Mouse (Mus musculus): ENCODE results near the gene Dleu7. TPM values are rescaled to one million over a fixed set of nuclear protein-coding genes. Genes with fewer than 3 reads are reported as not detected.

Gene Dleu7
- polyA plus RNA-seq, 1 experiment from 2014 or later, result 0.96 TPM

DNA sequence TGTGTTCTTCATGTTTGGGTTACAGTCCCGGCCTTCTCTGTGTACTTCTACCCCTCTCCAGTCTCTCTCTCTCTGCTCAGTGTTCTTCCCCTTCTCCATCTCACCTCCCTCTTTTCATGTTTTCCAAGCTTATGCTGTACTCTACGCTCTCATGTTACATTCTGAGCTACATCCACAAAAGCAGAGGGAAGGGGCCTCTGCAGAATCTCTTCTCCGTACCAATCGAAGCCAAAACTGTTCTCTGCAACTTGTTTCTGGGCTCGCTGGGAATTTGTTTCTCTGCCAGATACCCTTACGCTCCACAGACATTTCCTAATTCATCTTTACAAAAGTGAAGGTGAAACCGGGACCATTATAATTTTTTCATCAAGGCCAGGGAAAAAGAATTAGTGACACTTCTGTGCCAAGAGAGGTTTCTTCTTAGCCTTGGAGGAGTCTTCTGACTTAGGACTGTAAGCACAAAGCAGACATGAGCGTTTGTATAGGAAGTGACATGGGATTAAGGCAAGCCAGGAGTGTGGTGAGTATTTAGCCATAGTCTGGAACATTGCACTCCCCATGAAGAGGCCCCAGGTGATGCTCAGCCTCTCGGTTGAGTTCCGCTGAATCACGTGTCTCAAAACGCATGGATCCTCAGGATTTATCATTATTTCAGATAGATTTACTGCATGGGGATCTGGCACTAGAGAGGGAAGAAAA is 22.0 kb downstream of the Dleu7 start:
- Histone ChIP-seq H3K4me3 (no peak overlapping the region), H3K27ac (no peak overlapping the region), H3K4me1 (no peaks in the 10 kb centered on the region), H3K9ac (no peak overlapping the region), H3K9me3 (no peaks in the 10 kb centered on the region), H3K4me2 (no peak overlapping the region), H3K27me3 (no peaks in the 10 kb centered on the region), H3K36me3 (no peaks in the 10 kb centered on the region)
- no peak for ATAC-seq (ENCODE audit: borderline replicate concordance, extremely low read depth, low FRiP score, low TSS enrichment)
- WGBS, result 77% methylated on average over 12 of the region's 12 CpGs

DNA sequence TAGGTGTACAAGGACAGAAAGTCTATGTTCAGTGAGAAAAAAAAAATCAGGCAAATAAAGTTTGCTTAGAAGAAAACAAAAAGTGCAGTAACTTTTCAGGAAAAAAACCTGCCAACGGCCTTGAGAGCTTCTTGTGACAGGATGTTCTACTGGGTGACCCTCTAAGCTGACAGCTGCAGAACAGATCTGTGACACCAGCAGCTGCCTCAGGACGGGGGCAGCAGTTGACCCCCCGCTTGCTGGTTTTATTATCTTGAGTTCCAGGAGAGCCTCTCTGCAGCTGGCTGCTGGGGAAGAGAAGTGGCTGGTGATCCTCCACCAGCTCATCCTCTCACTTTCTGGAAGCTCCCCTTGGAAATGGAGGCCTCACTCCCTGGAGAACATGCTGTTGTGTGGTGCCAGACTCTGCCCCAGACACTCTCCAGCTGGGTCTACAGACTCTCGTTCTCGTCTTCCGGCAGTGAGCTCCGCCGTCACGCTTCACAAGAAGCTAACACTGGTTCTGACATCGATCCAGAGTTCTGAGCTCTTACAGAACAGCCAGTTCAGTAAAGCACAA is 33.8 kb downstream of the Dleu7 start:
- H3K27me3 ChIP-seq, result no peaks in the 10 kb centered on the region
- H3K27ac ChIP-seq, result peak overlapping the region; percentile 50
- H3K4me2 ChIP-seq, result no peak overlapping the region; the same call in 1 of the 2 replicates
- ATAC-seq (ENCODE audit: borderline replicate concordance, extremely low read depth, low FRiP score, low TSS enrichment), result peak; percentile 79
- H3K9me3 ChIP-seq, result no peaks in the 10 kb centered on the region
- H3K9ac ChIP-seq, result no peak overlapping the region
- H3K4me3 ChIP-seq, result no peak overlapping the region
- H3K36me3 ChIP-seq, result no peaks in the 10 kb centered on the region
- H3K4me1 ChIP-seq, result peaks cover 13% of the 10 kb centered on the region
- 35% methylated on average over 10 of the region's 10 CpGs for WGBS

DNA sequence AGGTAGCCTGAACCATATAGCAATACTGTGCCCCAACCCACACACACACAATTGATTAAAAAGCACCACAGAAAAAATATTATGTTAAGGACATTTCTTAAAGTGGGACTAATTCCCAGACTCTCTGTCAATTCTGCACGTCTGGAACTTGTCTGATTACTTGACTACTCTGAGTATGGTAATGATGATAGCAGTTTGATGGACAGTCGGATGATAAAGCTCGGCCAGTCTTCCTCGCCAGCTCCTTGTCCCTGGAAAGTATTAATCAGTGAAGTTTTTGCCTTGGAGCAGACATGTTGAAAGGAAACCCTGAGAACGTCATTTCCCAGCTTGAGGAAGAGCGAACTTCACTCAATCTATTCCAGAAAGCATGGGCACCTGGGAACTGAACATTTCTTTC is 34.7 kb downstream of the Dleu7 start:
- H3K4me1 ChIP-seq, result peaks cover 13% of the 10 kb centered on the region
- no peaks in the 10 kb centered on the region for H3K36me3 ChIP-seq
- no peak for ATAC-seq (ENCODE audit: borderline replicate concordance, extremely low read depth, low FRiP score, low TSS enrichment)
- 64% methylated on average over 6 of the region's 6 CpGs for WGBS
- H3K27me3 ChIP-seq, result no peaks in the 10 kb centered on the region
- no peak overlapping the region for H3K4me2 ChIP-seq
- H3K9me3 ChIP-seq, result no peaks in the 10 kb centered on the region
- H3K27ac ChIP-seq, result no peak overlapping the region
- no peak overlapping the region for H3K4me3 ChIP-seq
- no peak overlapping the region for H3K9ac ChIP-seq

DNA sequence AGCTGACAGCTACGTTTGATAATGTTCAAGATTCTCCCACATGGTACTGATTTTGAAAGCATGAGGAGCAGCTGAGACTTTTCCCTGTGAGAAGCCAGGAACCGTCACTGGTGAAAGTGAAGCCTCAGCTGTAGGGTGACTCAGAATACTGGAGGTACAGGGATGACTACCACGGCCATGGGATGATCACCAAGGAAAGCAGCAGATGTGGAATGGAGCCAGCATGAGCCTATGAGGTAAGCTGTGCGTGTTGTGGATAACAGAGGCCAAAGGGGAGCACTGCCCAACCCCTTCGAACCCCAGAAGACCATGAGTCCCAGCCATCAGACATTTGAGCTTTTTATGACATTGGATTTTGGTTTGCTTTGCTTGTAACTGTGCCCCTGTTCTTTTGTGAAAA is 36.8 kb downstream of the Dleu7 start:
- H3K9me3 ChIP-seq, result no peaks in the 10 kb centered on the region
- 77% methylated on average over 5 of the region's 5 CpGs for WGBS
- no peak overlapping the region for H3K4me3 ChIP-seq
- H3K27ac ChIP-seq, result no peak overlapping the region
- peaks cover 13% of the 10 kb centered on the region for H3K4me1 ChIP-seq
- H3K27me3 ChIP-seq, result no peaks in the 10 kb centered on the region
- no peak overlapping the region for H3K4me2 ChIP-seq
- no peak overlapping the region for H3K9ac ChIP-seq
- H3K36me3 ChIP-seq, result no peaks in the 10 kb centered on the region
- no peak for ATAC-seq (ENCODE audit: borderline replicate concordance, extremely low read depth, low FRiP score, low TSS enrichment)

DNA sequence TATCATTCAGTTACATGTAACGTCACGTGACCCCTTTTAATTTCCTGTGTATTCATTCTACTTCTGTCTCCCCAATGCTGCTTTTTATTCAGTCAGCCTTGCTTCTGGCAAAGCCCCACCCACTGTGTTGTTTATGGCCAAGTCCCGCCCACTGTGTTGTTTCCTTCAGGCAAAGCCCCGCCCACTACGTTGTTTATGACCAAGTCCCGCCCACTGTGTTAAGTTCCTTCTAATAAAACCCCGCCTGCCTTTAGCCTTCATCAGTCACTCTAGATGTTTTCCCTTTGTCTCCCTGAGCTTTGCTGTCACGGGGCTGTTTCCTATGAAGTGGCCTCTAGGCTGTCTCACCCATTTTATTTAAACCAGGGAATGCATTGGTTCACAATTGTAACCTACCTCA is 38.5 kb downstream of the Dleu7 start:
- no peaks in the 10 kb centered on the region for H3K36me3 ChIP-seq
- no peaks in the 10 kb centered on the region for H3K9me3 ChIP-seq
- H3K27me3 ChIP-seq, result no peaks in the 10 kb centered on the region
- peaks cover 13% of the 10 kb centered on the region for H3K4me1 ChIP-seq
- WGBS, result 59% methylated on average over 8 of the region's 8 CpGs
- H3K9ac ChIP-seq, result no peak overlapping the region
- no peak overlapping the region for H3K27ac ChIP-seq
- ATAC-seq (ENCODE audit: borderline replicate concordance, extremely low read depth, low FRiP score, low TSS enrichment), result no peak
- no peak overlapping the region for H3K4me2 ChIP-seq
- H3K4me3 ChIP-seq, result no peak overlapping the region

DNA sequence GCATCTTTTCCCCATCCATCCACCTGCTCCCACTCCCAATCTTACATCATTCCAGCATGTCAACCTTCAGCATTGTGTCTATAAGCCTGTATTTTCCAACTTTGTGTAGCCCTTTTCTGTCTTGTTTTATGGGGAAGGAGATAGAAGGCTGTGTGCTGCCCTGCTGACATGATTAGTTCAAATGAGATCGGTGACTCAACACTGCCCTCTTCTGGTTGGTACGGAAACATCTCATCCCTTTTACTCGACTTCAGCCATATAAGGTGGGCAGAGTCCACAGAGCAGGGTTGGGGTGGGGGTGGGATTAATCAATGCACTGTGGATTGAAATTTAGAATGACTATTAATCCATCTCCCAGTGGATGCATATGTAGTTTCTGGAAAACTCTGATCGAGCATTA is 40.8 kb downstream of the Dleu7 start:
- H3K4me1 ChIP-seq, result 0 out of 2 replicates have a peak, but pooled peaks cover 3% of the 10 kb centered on the region

DNA sequence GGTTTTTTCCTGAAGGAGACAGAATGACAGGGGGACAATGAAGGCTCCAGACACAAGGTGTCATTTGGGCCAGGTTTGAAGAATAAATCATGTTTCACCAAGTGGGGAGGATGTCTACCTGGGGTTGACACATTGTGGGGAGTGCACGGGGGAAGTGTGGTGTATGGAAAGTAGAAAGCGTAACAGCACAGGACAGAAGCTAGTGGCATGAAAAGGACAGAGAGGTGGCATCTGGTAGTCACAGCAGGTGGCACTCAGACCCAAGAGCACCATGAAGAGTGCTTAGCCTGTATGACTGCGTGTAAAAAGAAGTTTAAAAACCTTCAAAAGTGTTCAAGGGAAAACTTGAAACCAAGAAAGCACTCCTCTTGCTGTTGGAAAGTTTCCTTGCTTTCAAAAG is 42.8 kb downstream of the Dleu7 start:
- Histone ChIP-seq H3K4me2 (no peak overlapping the region), H3K27ac (no peak overlapping the region), H3K27me3 (no peaks in the 10 kb centered on the region), H3K36me3 (no peaks in the 10 kb centered on the region), H3K9ac (no peak overlapping the region), H3K9me3 (no peaks in the 10 kb centered on the region), H3K4me1 (0 out of 2 replicates have a peak, but pooled peaks cover 4% of the 10 kb centered on the region), H3K4me3 (no peak overlapping the region)
- no peak for ATAC-seq (ENCODE audit: borderline replicate concordance, extremely low read depth, low FRiP score, low TSS enrichment)
- WGBS, result 74% methylated on average over 3 of the region's 3 CpGs

More for the DNA sequence above, 40.8 kb downstream of the Dleu7 start:
- no peak overlapping the region for H3K27ac ChIP-seq
- no peaks in the 10 kb centered on the region for H3K36me3 ChIP-seq
- H3K27me3 ChIP-seq, result no peaks in the 10 kb centered on the region
- ATAC-seq (ENCODE audit: borderline replicate concordance, extremely low read depth, low FRiP score, low TSS enrichment), result peak; percentile 21; the same call in 1 of the 2 replicates
- H3K9me3 ChIP-seq, result no peaks in the 10 kb centered on the region
- H3K4me3 ChIP-seq, result no peak overlapping the region
- WGBS, result 7% methylated on average over 4 of the region's 4 CpGs
- no peak overlapping the region for H3K4me2 ChIP-seq
- no peak overlapping the region for H3K9ac ChIP-seq

DNA sequence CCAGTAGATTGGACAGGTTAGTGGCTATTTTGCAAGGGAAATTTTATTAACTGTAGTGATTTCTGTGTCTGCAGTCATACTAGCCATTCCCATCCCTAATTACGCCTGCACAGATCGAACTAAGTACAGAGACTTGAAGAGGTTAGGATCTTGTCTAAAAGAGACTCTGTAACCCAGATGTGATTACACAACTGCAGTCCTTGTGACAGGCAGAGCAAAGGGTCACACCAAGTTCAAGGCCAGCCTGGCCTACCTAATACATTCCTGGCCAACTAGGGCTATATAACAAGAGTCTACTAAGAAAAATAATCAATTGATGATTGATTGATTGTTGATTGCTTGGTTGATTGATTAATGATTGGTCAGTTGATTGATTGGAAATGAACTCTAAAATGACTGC is 43.6 kb downstream of the Dleu7 start:
- ATAC-seq (ENCODE audit: borderline replicate concordance, extremely low read depth, low FRiP score, low TSS enrichment), result no peak
- H3K9me3 ChIP-seq, result no peaks in the 10 kb centered on the region
- no peak overlapping the region for H3K4me3 ChIP-seq
- no peaks in the 10 kb centered on the region for H3K36me3 ChIP-seq
- 82% methylated on average over 2 of the region's 2 CpGs for WGBS
- peaks cover 7% of the 10 kb centered on the region; the same call in 1 of the 2 replicates for H3K4me1 ChIP-seq
- no peak overlapping the region for H3K27ac ChIP-seq
- H3K4me2 ChIP-seq, result no peak overlapping the region
- no peaks in the 10 kb centered on the region for H3K27me3 ChIP-seq
- H3K9ac ChIP-seq, result no peak overlapping the region

DNA sequence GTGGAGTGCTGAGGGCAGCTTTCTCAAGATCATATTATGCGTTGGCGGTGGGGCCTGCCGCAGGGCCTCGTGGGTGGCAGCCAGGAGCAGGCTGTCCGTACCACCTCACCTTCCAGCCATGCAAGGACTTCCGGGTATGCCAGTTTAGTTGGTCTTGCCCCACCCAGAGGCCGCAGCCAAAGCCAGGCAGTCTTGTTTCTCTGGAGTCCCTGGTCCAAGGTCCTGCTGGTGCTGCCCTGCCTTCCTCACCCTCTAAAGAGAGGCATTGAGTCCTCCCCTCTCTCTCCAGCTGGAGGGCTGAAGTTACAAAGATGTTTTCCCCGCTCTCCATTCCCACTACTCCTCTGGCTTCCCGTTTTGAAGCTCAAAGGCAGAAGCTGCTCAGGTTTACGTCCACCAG is 44.1 kb downstream of the Dleu7 start:
- Histone ChIP-seq H3K36me3 (no peaks in the 10 kb centered on the region), H3K27me3 (no peaks in the 10 kb centered on the region)
- 78% methylated on average over 10 of the region's 10 CpGs for WGBS

DNA sequence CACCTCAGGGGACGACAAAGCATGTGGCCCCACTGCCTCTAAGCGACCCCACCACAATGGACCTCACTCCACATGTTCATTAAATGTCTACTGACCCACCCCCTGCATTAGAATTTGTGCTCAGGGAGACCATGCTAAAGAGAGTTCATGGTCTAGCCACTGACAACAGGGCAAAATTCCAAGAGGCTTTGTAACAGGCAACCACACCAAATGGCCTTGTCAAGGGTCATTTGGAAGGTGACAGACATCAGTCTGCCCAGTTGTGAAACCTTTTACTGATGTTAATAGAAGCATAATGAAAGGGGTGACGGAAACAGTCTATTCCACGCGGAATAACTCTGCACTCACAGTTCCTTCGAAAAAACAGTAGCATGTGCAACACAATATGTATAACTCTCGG is 44.5 kb downstream of the Dleu7 start:
- Histone ChIP-seq H3K4me2 (no peak overlapping the region), H3K36me3 (no peaks in the 10 kb centered on the region), H3K9me3 (no peaks in the 10 kb centered on the region), H3K4me3 (no peak overlapping the region), H3K27me3 (no peaks in the 10 kb centered on the region), H3K27ac (no peak overlapping the region), H3K9ac (no peak overlapping the region), H3K4me1 (peaks cover 7% of the 10 kb centered on the region; the same call in 1 of the 2 replicates)
- ATAC-seq (ENCODE audit: borderline replicate concordance, extremely low read depth, low FRiP score, low TSS enrichment), result no peak
- WGBS, result 84% methylated on average over 7 of the region's 7 CpGs

More for the DNA sequence above, 44.1 kb downstream of the Dleu7 start:
- ATAC-seq (ENCODE audit: borderline replicate concordance, extremely low read depth, low FRiP score, low TSS enrichment), result no peak
- no peak overlapping the region for H3K4me3 ChIP-seq
- no peak overlapping the region for H3K4me2 ChIP-seq
- no peak overlapping the region for H3K27ac ChIP-seq
- peaks cover 7% of the 10 kb centered on the region; the same call in 1 of the 2 replicates for H3K4me1 ChIP-seq
- no peaks in the 10 kb centered on the region for H3K9me3 ChIP-seq
- H3K9ac ChIP-seq, result no peak overlapping the region

DNA sequence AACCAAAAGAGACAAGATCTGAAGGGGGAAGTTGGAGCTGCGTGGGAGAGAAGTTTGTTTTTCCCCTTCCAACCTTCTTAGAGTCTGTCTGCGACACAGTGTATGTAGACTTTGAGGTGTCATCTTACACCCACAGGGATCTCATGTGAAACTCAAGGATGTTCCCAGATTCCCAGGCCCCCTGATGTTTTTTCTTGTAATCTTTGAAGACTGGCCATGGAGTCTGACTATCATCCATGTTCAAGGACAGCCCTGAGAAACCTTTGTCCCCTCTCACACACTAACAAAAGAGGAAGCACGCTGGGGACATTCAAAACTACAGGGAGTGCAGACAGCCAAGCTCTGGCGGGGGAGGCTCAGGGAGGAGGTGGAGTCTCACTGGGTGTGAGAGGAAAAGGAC is 47.3 kb downstream of the Dleu7 start:
- Histone ChIP-seq H3K9ac (no peak overlapping the region), H3K4me1 (peaks cover 7% of the 10 kb centered on the region; the same call in 1 of the 2 replicates), H3K4me3 (no peak overlapping the region), H3K4me2 (no peak overlapping the region), H3K27me3 (no peaks in the 10 kb centered on the region), H3K36me3 (no peaks in the 10 kb centered on the region), H3K9me3 (no peaks in the 10 kb centered on the region), H3K27ac (no peak overlapping the region)
- 20% methylated on average over 4 of the region's 4 CpGs for WGBS
- ATAC-seq (ENCODE audit: borderline replicate concordance, extremely low read depth, low FRiP score, low TSS enrichment), result no peak; the same call in 1 of the 2 replicates

DNA sequence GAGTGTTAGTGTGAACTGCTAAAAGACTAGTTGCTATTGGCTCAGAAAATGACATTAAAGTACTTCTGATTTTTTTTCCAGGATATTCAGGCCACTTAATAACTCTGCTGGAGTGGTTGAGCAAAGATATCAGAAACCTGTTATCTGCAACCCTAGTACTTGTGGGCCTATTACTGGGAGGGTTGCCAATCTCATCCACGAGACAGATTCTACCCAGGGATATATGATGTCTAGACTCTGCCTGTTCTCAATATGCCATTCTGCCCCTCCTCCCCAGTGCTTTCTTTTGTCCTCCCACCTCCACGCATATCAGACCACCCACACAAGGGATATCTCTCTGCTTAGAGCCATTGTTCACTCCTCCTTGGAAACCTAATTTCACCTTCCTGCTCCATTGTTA is 49.3 kb downstream of the Dleu7 start:
- WGBS, result 41% methylated on average over 2 of the region's 2 CpGs
- 0 out of 2 replicates have a peak, but pooled peaks have one; percentile 42 for ATAC-seq (ENCODE audit: borderline replicate concordance, extremely low read depth, low FRiP score, low TSS enrichment)
- Histone ChIP-seq H3K27me3 (no peaks in the 10 kb centered on the region), H3K4me1 (peaks cover 7% of the 10 kb centered on the region; the same call in 1 of the 2 replicates), H3K9me3 (no peaks in the 10 kb centered on the region), H3K27ac (no peak overlapping the region), H3K4me2 (no peak overlapping the region), H3K9ac (no peak overlapping the region), H3K36me3 (no peaks in the 10 kb centered on the region), H3K4me3 (no peak overlapping the region)
